Mouse (Mus musculus) limb, embryonic 14.5 days (tissue): Measurements from ENCODE around the gene Polr3f. TPM values are rescaled to one million over a fixed set of nuclear protein-coding genes. Genes with fewer than 3 reads are reported as not detected.

ENCODE experiments used
- ATAC-seq: fragments of 200-750 bp; cut with Nextera tagmentation; 2 replicates; pipeline ENCODE4 v1.8.0; 2017; ENCODE audit warnings: low read depth, moderate number of reproducible peaks, moderate TSS enrichment; ENCODE audit not compliant: low FRiP score
- DNase-seq: peaks from one replicate; pipeline ENCODE4 v3.0.0-alpha.2; 2015; ENCODE audit warnings: low spot score
- H3K27ac ChIP-seq: fragments of 300-500 bp; sonication (generic); replicated peaks from 2 replicates; pipeline ENCODE4 v1.5.1; 2014; ENCODE audit warnings: low read depth, mild to moderate bottlenecking, low read length, moderate library complexity, mixed read lengths
- H3K27me3 ChIP-seq: fragments of 300-500 bp; sonication (generic); 2 replicates; pipeline ENCODE4 v1.6.1; 2014; ENCODE audit warnings: low read length, mixed read lengths; ENCODE audit not compliant: control insufficient read depth, insufficient read depth
- H3K36me3 ChIP-seq: fragments of 300-500 bp; sonication (generic); 2 replicates; pipeline ENCODE4 v1.6.1; 2014; ENCODE audit warnings: mild to moderate bottlenecking, low read length, moderate library complexity, mixed read lengths; ENCODE audit not compliant: control insufficient read depth, insufficient read depth
- H3K4me1 ChIP-seq: fragments of 300-500 bp; sonication (generic); 2 replicates; pipeline ENCODE4 v1.6.1; 2014; ENCODE audit warnings: antibody characterized with exemption, low read length, mixed read lengths; ENCODE audit not compliant: control insufficient read depth, insufficient read depth
- H3K4me2 ChIP-seq: fragments of 300-500 bp; sonication (generic); replicated peaks from 2 replicates; pipeline ENCODE4 v1.6.1; 2014; ENCODE audit warnings: low read depth, mild to moderate bottlenecking, low read length, moderate library complexity; ENCODE audit not compliant: severe bottlenecking
- H3K4me3 ChIP-seq: fragments of 300-500 bp; sonication (generic); replicated peaks from 2 replicates; pipeline ENCODE4 v1.5.1; 2014; ENCODE audit warnings: low read length
- H3K9ac ChIP-seq: fragments of 300-500 bp; sonication (generic); 2 replicates; pipeline ENCODE4 v1.6.1; 2014; ENCODE audit warnings: mild to moderate bottlenecking, low read depth, low read length, moderate library complexity; ENCODE audit not compliant: severe bottlenecking
- H3K9me3 ChIP-seq: fragments of 300-500 bp; sonication (generic); 2 replicates; pipeline ENCODE4 v1.6.1; 2016; ENCODE audit warnings: low read length; ENCODE audit not compliant: control insufficient read depth
- POLR2A ChIP-seq: fragments of 200-500 bp; IDR thresholded peaks from 2 replicates; pipeline ENCODE4 v1.8.0; 2012; ENCODE audit warnings: inconsistent platforms, mild to moderate bottlenecking, moderate library complexity, borderline replicate concordance; ENCODE audit not compliant: insufficient read depth, insufficient read length; ENCODE audit errors: extremely low read depth
- WGBS: fragments of 180-500 bp; shearing (Covaris S2); extraction: QIAGEN DNeasy Blood & Tissue Kit; methylation state at CpG from one replicate; pipeline ENCODE4 v1.1.7; 2014; 5-methylcytosine and 5-hydroxymethylcytosine counted together
- polyA plus RNA-seq, 2 experiments: library from polyadenylated mRNA; depleted of rRNA in 1 of 2; stranded (reverse) in 1 of 2; unstranded in 1 of 2; fragments of >200 nt; fragmentation: Nextera tagmentation in 1 of 2; extraction: Ambion mirVana in 1 of 2; gene quantifications; 2 replicates each; pipeline versions ENCODE4 v1.2.1 to v1.2.3; 2012 to 2014

Polr3f gene
- polyA plus RNA-seq, 2 experiments, result 20.5 to 26.6 TPM

GRCm38 (mm10) chr2:144588723-144589122 is 61.2 kb downstream of the Polr3f start:
- Histone ChIP-seq H3K9ac (no peak overlapping the region), H3K4me2 (no peak overlapping the region), H3K27me3 (no peaks in the 10 kb centered on the region), H3K27ac (no peak overlapping the region), H3K4me3 (no peak overlapping the region), H3K4me1 (no peaks in the 10 kb centered on the region), H3K36me3 (peaks cover 54% of the 10 kb centered on the region), H3K9me3 (no peaks in the 10 kb centered on the region)
- TF ChIP-seq POLR2A, result no peak
- no peak for DNase-seq
- ATAC-seq, result no peak
- WGBS, result 83% methylated on average over 4 of the region's 4 CpGs

Other genes with a start within 250 kb of the Polr3f start
- 2.7 and 2.9 TPM in 2 replicates for gene Ovol2, start 195.6 kb upstream of the Polr3f start, polyA plus RNA-seq (2012; rRNA removed)
- 1.4 and 1.8 TPM in 2 replicates for gene Ovol2, start 195.6 kb upstream of the Polr3f start, polyA plus RNA-seq (2014; fragmentation: Nextera tagmentation; extraction: Ambion mirVana)
- 38.8 and 41.5 TPM in 2 replicates for gene Kat14, start 158.7 kb upstream of the Polr3f start, polyA plus RNA-seq (2012; rRNA removed)
- 40.9 and 41.9 TPM in 2 replicates for gene Kat14, start 158.7 kb upstream of the Polr3f start, polyA plus RNA-seq (2014; fragmentation: Nextera tagmentation; extraction: Ambion mirVana)
- gene Pet117, start 158.7 kb upstream of the Polr3f start, polyA plus RNA-seq (2012; rRNA removed), result not detected in 2 replicates
- 0.43 TPM in 1 of 2 replicates, not detected in the other for gene Pet117, start 158.7 kb upstream of the Polr3f start, polyA plus RNA-seq (2014; fragmentation: Nextera tagmentation; extraction: Ambion mirVana)
- gene Dzank1, start 304 bp upstream of the Polr3f start, polyA plus RNA-seq (2012; rRNA removed), result 1.5 and 1.6 TPM in 2 replicates
- 1.7 and 2.8 TPM in 2 replicates for gene Dzank1, start 304 bp upstream of the Polr3f start, polyA plus RNA-seq (2014; fragmentation: Nextera tagmentation; extraction: Ambion mirVana)
- 32.1 and 37.4 TPM in 2 replicates for gene Rbbp9, start 23.2 kb downstream of the Polr3f start, polyA plus RNA-seq (2012; rRNA removed)
- 67.6 and 68.4 TPM in 2 replicates for gene Rbbp9, start 23.2 kb downstream of the Polr3f start, polyA plus RNA-seq (2014; fragmentation: Nextera tagmentation; extraction: Ambion mirVana)
- 72.8 and 80.1 TPM in 2 replicates for gene Sec23b, start 28.5 kb downstream of the Polr3f start, polyA plus RNA-seq (2012; rRNA removed)
- 76.2 and 77.5 TPM in 2 replicates for gene Sec23b, start 28.5 kb downstream of the Polr3f start, polyA plus RNA-seq (2014; fragmentation: Nextera tagmentation; extraction: Ambion mirVana)
- 18.0 and 35.7 TPM in 2 replicates for gene Smim26, start 66.3 kb downstream of the Polr3f start, polyA plus RNA-seq (2012; rRNA removed)
- gene Smim26, start 66.3 kb downstream of the Polr3f start, polyA plus RNA-seq (2014; fragmentation: Nextera tagmentation; extraction: Ambion mirVana), result 41.8 and 44.4 TPM in 2 replicates
- 17.2 and 19.1 TPM in 2 replicates for gene Dtd1, start 72.2 kb downstream of the Polr3f start, polyA plus RNA-seq (2012; rRNA removed)
- gene Dtd1, start 72.2 kb downstream of the Polr3f start, polyA plus RNA-seq (2014; fragmentation: Nextera tagmentation; extraction: Ambion mirVana), result 39.8 and 42.1 TPM in 2 replicates